Mouse (Mus musculus) retina, adult 2 months (tissue): ENCODE measurements at regions not wholly inside any gene's neighbourhood (a gene's known extent, or its start where the extent isn't known, plus 50 kb on each side); places are given as distances from the start of the nearest gene placed in this dataset.
"Not testable (repeated sequence)": the region's sequence is repeated elsewhere in the genome, so short reads cannot be mapped to it uniquely, and the experiment has no call there.

Source experiments
- DNase-seq: peaks from one replicate; pipeline ENCODE4 v3.0.0-alpha.2; 2012; ENCODE audit warnings: low read depth, low spot score

DNA sequence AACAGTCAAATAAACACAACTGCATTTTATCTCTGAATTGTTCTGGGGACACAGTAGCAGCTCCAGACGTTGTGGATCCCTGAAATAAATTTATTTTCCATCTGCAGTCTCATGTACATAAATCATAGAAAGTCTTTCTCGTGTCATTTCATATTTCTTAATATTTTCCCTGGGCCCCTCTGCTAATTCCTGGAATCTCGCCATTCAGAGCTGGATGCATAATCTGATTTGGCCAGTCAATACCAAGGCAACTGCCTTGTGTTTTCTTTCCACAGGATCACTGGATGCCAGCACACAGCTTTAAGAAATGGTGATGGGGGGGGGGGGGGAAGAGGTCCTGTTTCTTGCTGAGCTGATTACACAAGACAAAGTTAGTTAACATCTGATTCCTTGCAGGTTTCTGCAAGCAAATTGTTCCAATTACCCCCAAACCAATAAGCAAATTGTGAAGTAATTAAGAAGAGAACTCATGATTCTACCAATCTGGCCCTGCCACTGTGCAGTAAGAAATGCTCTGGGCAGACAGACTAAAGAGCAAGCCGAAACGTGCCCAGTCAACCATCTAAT, 824.2 kb upstream of the Sox9 start:
- no peak for DNase-seq

DNA sequence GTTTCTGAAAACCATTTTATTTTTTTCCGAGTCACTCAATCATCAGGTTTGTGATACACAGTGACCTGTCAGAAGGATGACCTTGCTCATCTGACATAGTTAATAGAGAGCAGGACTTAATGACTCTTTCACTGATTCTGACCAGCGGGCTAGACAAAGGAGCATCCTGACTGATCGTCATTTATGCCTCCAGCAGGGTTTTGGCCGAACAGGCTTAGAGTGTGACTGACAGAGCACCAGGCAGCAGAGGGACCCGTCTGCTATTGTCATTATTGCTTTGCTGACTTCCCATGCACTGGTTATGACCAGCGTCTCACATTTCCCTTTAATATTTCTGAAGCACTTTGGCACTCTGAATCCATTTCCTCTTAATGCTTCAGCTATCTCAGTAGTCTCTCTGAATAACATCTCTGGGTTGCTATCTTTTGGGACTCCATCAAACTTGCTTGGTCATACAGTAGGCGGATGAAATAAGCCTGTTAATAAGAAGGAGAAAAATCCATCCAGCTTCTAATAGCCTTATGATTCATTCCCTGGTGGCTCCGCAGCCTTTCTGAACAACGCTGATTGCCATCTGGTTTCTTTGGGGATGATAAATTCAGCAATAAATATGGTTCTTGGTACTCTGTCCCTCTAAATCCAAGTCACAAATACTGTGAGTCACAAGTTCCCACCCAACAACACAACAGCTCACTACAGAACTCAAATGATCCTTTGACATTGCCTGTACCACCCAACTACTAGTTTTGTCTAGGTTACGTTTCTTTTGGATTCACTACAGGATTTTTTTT, 820.8 kb upstream of the Sox9 start:
- no peak for DNase-seq

- DNase-seq = no peak
These were observed 820.2 kb upstream of the Sox9 start for GRCm38 (mm10) chr11:111961846-111962245.

DNA sequence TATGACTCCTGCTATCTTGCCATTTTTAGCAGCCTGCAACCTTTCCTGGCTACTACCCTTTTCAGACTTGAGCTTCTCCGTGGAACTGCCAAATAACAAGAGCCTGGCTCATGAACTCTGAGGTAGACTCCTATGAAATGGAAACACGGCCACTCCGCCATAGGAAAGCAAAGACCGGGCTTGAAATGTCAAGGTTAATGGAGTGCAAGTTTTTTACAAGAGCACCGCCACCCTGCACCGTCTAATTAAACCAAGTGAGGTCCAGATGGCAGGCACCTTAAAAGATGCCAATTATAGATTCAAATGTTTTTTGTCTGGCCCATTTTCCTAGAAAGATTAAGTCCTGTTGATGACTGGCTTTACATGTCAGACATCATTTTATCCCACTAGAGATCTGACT, 818.0 kb upstream of the Sox9 start:
- no peak for DNase-seq

DNA sequence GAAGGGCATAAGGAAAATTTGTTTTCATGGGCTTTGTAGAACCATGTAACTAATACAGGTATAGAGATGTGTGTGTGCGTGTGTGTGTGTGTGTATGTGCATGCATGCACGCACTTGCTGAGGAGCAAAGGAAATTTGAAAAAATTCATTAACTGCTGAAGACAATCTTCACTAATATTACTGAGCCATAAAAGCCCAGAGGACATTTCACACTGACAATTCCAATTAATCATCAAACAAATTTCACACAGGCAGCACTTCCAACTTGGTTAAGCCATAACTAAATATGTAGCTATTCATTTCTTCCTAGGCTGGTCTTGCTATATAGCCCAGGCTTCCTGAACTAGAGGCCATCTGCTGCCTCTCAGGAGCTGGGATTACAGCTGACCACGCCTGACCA, 815.6 kb upstream of the Sox9 start:
- DNase-seq = no peak

GRCm38 (mm10) chr11:111971001-111971400, 811.0 kb upstream of the Sox9 start:
- DNase-seq = no peak

DNA sequence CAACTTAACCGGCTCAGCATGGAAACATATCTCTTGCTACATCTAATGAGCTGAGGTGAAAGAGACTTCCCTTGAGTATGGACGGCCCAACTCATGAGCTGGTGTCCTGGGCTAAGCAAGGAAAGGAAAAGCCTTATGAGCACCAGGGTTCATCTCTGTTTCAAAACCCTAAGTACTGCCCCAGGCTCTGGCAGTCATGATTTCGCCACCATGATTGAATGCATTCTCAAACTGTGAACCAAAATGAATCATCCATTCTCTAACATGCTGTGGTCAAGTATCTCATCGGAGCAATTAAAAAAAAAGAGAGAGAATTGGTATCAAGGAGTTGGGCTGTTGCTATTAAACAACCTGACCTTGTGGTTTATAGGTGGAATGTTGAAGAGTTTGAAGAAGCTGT, 803.4 kb upstream of the Sox9 start:
- no peak for DNase-seq

DNA sequence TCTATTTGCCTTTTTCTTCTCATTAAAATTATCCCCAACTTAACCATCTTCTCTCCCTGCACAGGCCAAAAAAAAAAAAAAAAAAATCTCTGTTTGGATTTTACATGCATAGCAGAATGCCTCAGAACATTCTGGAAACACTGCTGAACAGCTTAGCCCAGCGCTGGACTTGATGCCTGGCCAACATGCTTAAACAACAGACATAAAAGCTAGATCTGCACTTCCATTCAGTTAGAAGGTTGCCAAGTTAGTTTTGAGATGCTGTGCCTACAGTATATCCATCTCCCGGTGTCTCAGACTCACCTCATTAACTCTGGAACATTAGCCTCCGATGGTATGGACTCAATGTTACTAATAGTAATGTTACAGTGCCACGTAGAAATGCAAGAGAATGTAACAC, 785.6 kb upstream of the Sox9 start:
- no peak for DNase-seq

DNA sequence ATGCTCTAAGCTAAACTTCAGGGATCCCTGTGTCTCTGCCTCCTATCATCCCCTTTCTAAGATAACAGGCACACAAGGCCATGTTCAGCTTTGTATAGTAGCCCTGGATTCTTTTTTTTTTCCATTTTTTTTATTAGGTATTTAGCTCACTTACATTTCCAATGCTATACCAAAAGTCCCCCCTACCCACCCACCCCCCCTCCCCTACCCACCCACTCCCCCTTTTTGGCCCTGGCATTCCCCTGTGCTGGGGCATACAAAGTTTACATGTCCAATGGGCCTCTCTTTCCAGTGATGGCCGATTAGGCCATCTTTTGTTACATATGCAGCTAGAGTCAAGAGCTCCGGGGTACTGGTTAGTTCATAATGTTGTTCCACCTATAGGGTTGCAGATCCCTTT, 771.2 kb upstream of the Sox9 start:
- not testable (repeated sequence) for DNase-seq

- DNase-seq = no peak
These were observed 764.1 kb upstream of the Sox9 start for GRCm38 (mm10) chr11:112017906-112018305.

DNA sequence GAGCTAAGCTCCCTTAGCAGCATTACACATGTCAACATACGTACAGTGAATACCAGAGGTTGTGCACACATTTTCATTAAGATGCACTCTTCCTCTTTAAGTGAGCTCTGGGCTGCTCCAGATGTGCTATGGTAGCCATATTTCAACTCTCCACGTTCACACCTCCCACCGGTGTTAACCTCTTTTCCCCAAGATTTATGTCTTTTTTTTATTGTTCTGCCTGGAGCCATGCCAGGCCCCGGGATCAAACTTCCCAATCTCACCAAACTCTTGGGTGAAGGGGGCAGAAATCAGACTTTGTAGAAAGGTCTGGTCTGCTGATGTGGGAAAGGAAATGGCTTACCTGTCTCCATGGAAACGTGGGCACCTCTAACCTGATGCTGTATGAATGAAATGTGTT, 754.0 kb upstream of the Sox9 start:
- DNase-seq = no peak

DNA sequence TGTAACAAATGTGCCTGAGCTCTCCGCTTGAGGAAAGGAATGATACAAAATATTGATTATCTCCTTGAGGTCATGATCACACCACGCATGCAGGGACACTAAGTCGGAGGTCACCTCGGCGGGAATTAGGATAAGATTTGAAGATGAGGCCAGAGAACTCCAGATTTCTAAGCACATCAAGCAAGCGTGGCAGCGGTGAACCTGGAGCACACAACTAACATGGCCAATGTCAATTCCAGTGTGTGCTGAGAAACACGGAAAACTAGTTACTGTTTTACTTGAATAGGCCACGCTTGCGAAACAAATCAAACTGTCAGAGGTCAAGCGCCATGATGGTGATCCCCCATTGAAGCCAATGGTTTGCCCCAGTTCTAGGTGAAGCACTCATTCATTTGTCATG, 743.3 kb upstream of the Sox9 start:
- no peak for DNase-seq

DNA sequence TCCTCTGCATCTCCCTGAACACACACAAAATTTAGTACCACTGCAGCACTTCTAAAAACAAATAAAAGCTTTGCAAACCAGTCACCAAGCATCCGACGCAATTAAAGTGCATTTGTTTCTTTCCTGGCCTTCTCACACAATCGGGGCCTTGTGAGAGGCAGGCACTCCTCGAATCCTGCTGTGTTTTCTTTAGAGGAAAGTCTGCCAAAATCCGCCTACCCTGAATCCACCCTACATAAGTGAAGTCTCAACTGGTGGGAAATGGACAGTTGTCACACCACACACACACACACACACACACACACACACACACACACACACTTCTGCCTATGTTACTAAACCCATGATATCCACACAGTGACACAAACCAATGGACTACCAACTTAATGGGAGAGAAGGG, 737.6 kb upstream of the Sox9 start:
- no peak for DNase-seq

GRCm38 (mm10) chr11:112045353-112045752, 736.7 kb upstream of the Sox9 start:
- DNase-seq = no peak

DNA sequence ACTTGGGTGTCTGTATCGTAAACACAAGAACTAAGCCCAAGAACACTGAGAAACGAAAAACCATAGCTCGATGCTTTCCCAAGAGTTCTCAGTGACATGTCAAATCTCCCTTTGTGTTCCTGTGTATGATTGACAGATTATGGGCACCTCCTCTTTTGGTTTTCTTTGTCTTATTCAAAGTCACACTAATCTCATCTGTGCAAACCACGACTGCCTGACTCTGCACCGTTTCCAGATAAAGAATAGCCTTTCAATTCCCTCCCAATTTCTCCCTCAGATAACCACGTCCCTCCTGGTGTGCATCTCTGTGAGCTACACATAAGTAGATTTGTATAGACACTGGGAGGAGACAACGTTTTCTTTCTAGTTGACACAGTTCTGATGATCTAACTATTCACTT, 731.7 kb upstream of the Sox9 start:
- DNase-seq = no peak

GRCm38 (mm10) chr11:112055591-112055990, 726.4 kb upstream of the Sox9 start:
- DNase-seq = no peak

GRCm38 (mm10) chr11:112067176-112067575, 714.8 kb upstream of the Sox9 start:
- DNase-seq = no peak

GRCm38 (mm10) chr11:112068821-112069220, 713.2 kb upstream of the Sox9 start:
- DNase-seq = no peak

DNA sequence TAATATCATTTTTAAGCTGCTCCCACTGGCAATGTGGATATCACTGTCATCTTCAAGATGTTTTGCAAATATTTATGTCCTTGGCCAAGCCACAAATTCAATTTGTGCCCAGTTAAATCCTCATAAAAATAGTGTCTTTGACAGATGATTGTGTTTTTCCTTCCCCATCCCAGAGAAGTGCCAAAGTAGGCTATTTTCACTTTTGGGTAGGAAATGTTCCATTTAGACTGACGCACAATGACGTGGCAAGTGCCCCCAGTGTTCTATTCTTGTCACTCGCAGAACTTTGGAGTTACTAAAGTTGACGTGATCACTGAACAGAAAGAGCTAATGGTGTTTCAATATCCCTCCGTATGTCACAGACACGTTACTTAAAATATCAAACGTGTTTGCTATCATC, 710.5 kb upstream of the Sox9 start:
- no peak for DNase-seq

DNA sequence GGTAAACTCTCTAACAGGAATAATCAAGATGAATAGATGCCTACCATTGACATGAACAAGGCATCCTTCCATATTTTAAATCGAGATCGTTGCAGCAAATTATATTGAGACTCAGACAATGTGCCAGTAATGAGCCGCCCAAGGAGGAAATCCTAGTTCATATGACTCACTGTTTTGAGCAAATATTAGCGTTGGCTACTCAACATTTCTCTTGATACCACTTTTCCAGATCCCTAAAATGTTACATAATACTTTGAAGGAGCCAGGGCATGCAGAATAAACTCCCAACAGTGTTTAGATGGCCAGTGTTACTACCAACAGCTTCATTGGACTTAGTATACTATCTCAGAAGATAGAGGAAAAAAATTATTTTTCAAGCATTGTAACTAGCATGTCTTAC, 700.6 kb upstream of the Sox9 start:
- no peak for DNase-seq

DNA sequence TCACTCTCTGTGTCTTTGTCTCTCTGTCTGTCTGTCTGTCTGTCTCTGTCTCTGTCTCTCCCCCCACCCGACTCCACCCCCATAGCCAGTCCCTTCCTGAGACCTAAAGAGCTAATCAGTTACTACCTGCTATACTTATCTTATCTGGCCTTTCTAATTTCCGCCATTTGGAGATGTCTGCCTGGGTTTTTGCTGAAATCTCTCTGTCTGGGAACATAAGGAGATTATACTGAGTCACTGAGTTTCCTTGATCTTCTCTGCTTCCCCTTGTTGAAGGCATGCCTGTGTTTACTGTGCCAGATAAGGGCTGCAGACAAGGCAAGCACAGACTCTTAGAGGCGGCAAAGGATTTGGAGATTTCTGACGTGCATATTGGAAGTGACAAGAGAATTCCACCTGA, 699.0 kb upstream of the Sox9 start:
- no peak for DNase-seq

- no peak for DNase-seq
These were observed 689.9 kb upstream of the Sox9 start for GRCm38 (mm10) chr11:112092168-112092567.

- no peak for DNase-seq
These were observed 687.0 kb upstream of the Sox9 start for GRCm38 (mm10) chr11:112095009-112095408.

GRCm38 (mm10) chr11:112098161-112098560, 683.9 kb upstream of the Sox9 start:
- DNase-seq = no peak
